Mouse (Mus musculus): Measurements from ENCODE around the gene Cyp4x1.

- TF ChIP-seq GATA1 (IDR thresholded peaks at IDR 0.05; ENCODE audit: borderline replicate concordance, low read length) (no peak), CTCF (IDR thresholded peaks at IDR 0.05; ENCODE audit: low read depth, low read length) (no peak)
Measured at GRCm38 (mm10) chr4:115058871-115059590, 75.0 kb downstream of the Cyp4x1 start.

Measured in G1E (cell line).